Mouse (Mus musculus) MEL (cell line): ENCODE data around the gene Ccr6. TPM values are rescaled to one million over a fixed set of nuclear protein-coding genes. Genes with fewer than 3 reads are reported as not detected.

ENCODE experiments used
- DNase-seq: peaks from one replicate; pipeline ENCODE4 v3.0.0; 2011; ENCODE audit warnings: low read depth, low spot score
- H3K27ac ChIP-seq: 2 replicates; pipeline ENCODE4 v1.5.1; 2012; ENCODE audit warnings: low read depth, mild to moderate bottlenecking, control low read depth, low read length, moderate library complexity; ENCODE audit not compliant: control insufficient read depth
- H3K27me3 ChIP-seq, 2 experiments: fragments of 150-350 bp in 1 of 2; sonication (generic) in 1 of 2; 2 replicates each; pipeline ENCODE4 v1.6.1; 2012; ENCODE audit warnings: low read length in 2 of 2, mild to moderate bottlenecking in 2 of 2, improper control_type of control experiment in 1 of 2, moderate library complexity in 1 of 2; ENCODE audit not compliant: insufficient read depth in 2 of 2, control insufficient read depth in 1 of 2
- H3K36me3 ChIP-seq, 2 experiments: 2 replicates each; pipeline ENCODE4 v1.6.1; 2012 to 2014; ENCODE audit warnings: low read length in 2 of 2, improper control_type of control experiment in 1 of 2, inconsistent platforms in 1 of 2, mild to moderate bottlenecking in 1 of 2; ENCODE audit not compliant: insufficient read depth in 2 of 2, control insufficient read depth in 1 of 2
- H3K4me1 ChIP-seq, 2 experiments: fragments of 150-350 bp in 1 of 2; sonication (generic) in 1 of 2; 2 replicates each; pipeline ENCODE4 v1.6.1; 2012; ENCODE audit warnings: low read length in 2 of 2, improper control_type of control experiment in 1 of 2, mild to moderate bottlenecking in 1 of 2; ENCODE audit not compliant: insufficient read depth in 2 of 2, control insufficient read depth in 1 of 2
- H3K4me3 ChIP-seq, 2 experiments: fragments of 150-350 bp in 1 of 2; sonication (generic) in 1 of 2; 2 replicates each; pipeline ENCODE4 v1.5.1; 2012; ENCODE audit warnings: low read depth in 2 of 2, low read length in 2 of 2, mild to moderate bottlenecking in 2 of 2, moderate library complexity in 2 of 2, control low read depth in 1 of 2, improper control_type of control experiment in 1 of 2; ENCODE audit not compliant: control insufficient read depth in 1 of 2, insufficient read depth in 1 of 2
- H3K79me2 ChIP-seq: 2 replicates; pipeline ENCODE4 v1.6.1; 2012; ENCODE audit warnings: mild to moderate bottlenecking, low read length, moderate library complexity; ENCODE audit not compliant: control insufficient read depth, poor library complexity, insufficient read depth
- H3K9ac ChIP-seq: 2 replicates; pipeline ENCODE4 v1.6.1; 2012; ENCODE audit warnings: low read depth, mild to moderate bottlenecking, control low read depth, low read length, moderate library complexity; ENCODE audit not compliant: control insufficient read depth, poor library complexity, severe bottlenecking
- H3K9me3 ChIP-seq: fragments of 150-350 bp; sonication (generic); replicated peaks from 2 replicates; pipeline ENCODE4 v1.6.1; 2012; ENCODE audit warnings: mild to moderate bottlenecking, low read length, improper control_type of control experiment, moderate library complexity; ENCODE audit not compliant: insufficient read depth
- BHLHE40 ChIP-seq: IDR thresholded peaks from 2 replicates; pipeline ENCODE4 v1.6.1; 2012; ENCODE audit warnings: low read depth, mild to moderate bottlenecking, inconsistent platforms, low read length, improper control_type of control experiment, borderline replicate concordance
- E2F4 ChIP-seq: IDR thresholded peaks from 2 replicates; pipeline ENCODE4 v1.6.1; 2011; ENCODE audit warnings: low read depth, low read length, improper control_type of control experiment, borderline replicate concordance
- MAFK ChIP-seq: IDR thresholded peaks from 2 replicates; pipeline ENCODE4 v1.6.1; 2011; ENCODE audit warnings: low read depth, mild to moderate bottlenecking, low read length, improper control_type of control experiment, borderline replicate concordance
- MAX ChIP-seq: IDR thresholded peaks from 2 replicates; pipeline ENCODE4 v1.6.1; 2011; ENCODE audit warnings: low read length, improper control_type of control experiment
- MYB ChIP-seq: IDR thresholded peaks from 2 replicates; pipeline ENCODE4 v1.6.1; 2011; ENCODE audit warnings: mild to moderate bottlenecking, low read depth, low read length, improper control_type of control experiment
- MYC ChIP-seq: IDR thresholded peaks from 2 replicates; pipeline ENCODE4 v1.6.1; 2011; ENCODE audit warnings: low read depth, mild to moderate bottlenecking, low read length, improper control_type of control experiment, moderate library complexity
- NRF1 ChIP-seq: IDR thresholded peaks from 2 replicates; pipeline ENCODE4 v1.6.1; 2014; ENCODE audit warnings: low read depth, mild to moderate bottlenecking, inconsistent platforms, low read length, improper control_type of control experiment, moderate library complexity; ENCODE audit not compliant: poor library complexity, insufficient read depth, severe bottlenecking
- SMC3 ChIP-seq: IDR thresholded peaks from 2 replicates; pipeline ENCODE4 v1.6.1; 2011; ENCODE audit warnings: low read depth, low read length, improper control_type of control experiment
- USF1 ChIP-seq: IDR thresholded peaks from 2 replicates; pipeline ENCODE4 v1.6.1; 2014; ENCODE audit warnings: low read depth, mild to moderate bottlenecking, inconsistent platforms, low read length, improper control_type of control experiment, moderate library complexity
- USF2 ChIP-seq, 2 experiments: IDR thresholded peaks; 2 replicates each; pipeline ENCODE4 v1.6.1; 2011 to 2012; ENCODE audit warnings: improper control_type of control experiment in 2 of 2, low read length in 2 of 2, borderline replicate concordance in 1 of 2, inconsistent platforms in 1 of 2, low read depth in 1 of 2, mild to moderate bottlenecking in 1 of 2; ENCODE audit not compliant: insufficient read depth in 1 of 2
- ZC3H11A ChIP-seq: IDR thresholded peaks from 2 replicates; pipeline ENCODE4 v1.6.1; 2012; ENCODE audit warnings: low read depth, mild to moderate bottlenecking, inconsistent platforms, low read length, improper control_type of control experiment
- ZKSCAN1 ChIP-seq: IDR thresholded peaks from 2 replicates; pipeline ENCODE4 v1.6.1; 2012; ENCODE audit warnings: low read depth, mild to moderate bottlenecking, inconsistent platforms, low read length, improper control_type of control experiment, moderate library complexity
- ZNF384 ChIP-seq: IDR thresholded peaks from 2 replicates; pipeline ENCODE4 v1.6.1; 2012; ENCODE audit warnings: low read depth, mild to moderate bottlenecking, inconsistent platforms, low read length, improper control_type of control experiment
- polyA plus RNA-seq, 2 experiments: library from polyadenylated mRNA; stranded (reverse) in 1 of 2; unstranded in 1 of 2; fragments of >175 nt in 1 of 2; fragments of >200 nt in 1 of 2; gene quantifications; 2 replicates each; pipeline versions ENCODE4 v1.2.1 to v1.2.4; 2012; ENCODE audit warnings: low replicate concordance in 2 of 2, low read depth in 1 of 2; ENCODE audit not compliant: insufficient read length in 2 of 2, insufficient read depth in 1 of 2, missing spikeins in 1 of 2
- total RNA-seq: library from RNA; depleted of rRNA; stranded (reverse); fragments of 300-350 nt; gene quantifications from 2 replicates; pipeline ENCODE4 v1.2.3, GENCODE M21; 2012

Gene Ccr6
- total and polyA plus RNA-seq, 3 experiments = not detected

DNA sequence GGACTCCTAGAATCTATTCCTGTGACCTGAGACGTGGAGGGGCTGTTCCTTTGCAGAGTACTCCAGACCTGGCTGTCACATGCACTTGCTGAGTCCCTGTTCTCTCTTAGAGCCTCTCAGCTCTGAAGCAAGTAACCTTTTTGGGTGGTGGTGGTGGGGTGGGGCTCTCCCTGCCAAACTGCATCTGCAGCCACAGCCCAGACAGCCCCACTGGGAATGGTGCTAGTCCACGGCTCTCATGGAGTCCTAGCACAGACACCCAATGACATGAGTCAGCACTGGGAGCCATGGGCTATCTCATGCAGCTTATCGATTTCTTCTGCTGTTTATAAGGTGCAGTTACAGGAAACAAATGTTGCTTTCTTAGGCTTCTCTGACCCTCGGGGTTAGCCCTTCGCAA lies 61.9 kb downstream of the Ccr6 start:
- no peak overlapping the region for H3K9ac ChIP-seq
- DNase-seq = no peak
- no peaks in the 10 kb centered on the region for H3K4me1 ChIP-seq
- H3K4me3 ChIP-seq = no peak overlapping the region
- H3K79me2 ChIP-seq = no peaks in the 10 kb centered on the region
- H3K27me3 ChIP-seq = no peaks in the 10 kb centered on the region
- no peak for TF ChIP-seq MYC
- TF ChIP-seq BHLHE40 = no peak
- no peak for TF ChIP-seq ZNF384
- TF ChIP-seq ZC3H11A = no peak
- no peak for TF ChIP-seq USF2 (IDR thresholded peaks at IDR 0.05; ENCODE audit: borderline replicate concordance in 1 of 2, insufficient read depth in 1 of 2, low read depth in 1 of 2, low read length in 2 of 2)
- no peak for TF ChIP-seq NRF1
- TF ChIP-seq, all 39 proteins: peak for 0
- no peak overlapping the region for H3K27ac ChIP-seq
- no peaks in the 10 kb centered on the region for H3K9me3 ChIP-seq
- no peaks in the 10 kb centered on the region; a peak in 1 of 4 replicates for H3K36me3 ChIP-seq

DNA sequence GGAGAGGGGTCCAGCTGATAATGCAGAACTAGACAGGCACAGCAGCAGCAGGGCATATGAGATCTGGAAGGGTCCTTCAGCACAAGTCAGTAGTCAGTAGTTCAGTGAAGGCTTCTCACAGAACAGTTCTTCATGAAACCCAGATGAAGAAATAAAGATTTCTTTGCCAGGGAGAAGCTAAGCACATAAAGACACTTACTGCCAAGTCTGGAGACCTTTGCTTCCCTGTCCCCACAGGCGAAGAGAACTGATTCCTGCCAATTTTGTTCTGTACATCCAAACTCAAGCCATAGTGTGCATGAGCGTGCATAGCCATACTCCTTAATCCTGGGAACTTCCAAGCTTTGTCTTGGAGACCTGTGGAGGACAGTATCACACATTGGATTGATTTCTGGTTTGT lies 62.4 kb downstream of the Ccr6 start:
- H3K4me3 ChIP-seq = no peak overlapping the region
- no peaks in the 10 kb centered on the region for H3K9me3 ChIP-seq
- H3K36me3 ChIP-seq = no peaks in the 10 kb centered on the region
- H3K9ac ChIP-seq = no peak overlapping the region
- DNase-seq = no peak
- no peaks in the 10 kb centered on the region for H3K27me3 ChIP-seq
- no peak overlapping the region for H3K27ac ChIP-seq
- no peaks in the 10 kb centered on the region for H3K79me2 ChIP-seq
- no peaks in the 10 kb centered on the region for H3K4me1 ChIP-seq
- TF ChIP-seq USF1 (no peak), E2F4 (no peak), SMC3 (no peak), MAFK (no peak), MAX (no peak)
- TF ChIP-seq, all 39 proteins: peak for 0

DNA sequence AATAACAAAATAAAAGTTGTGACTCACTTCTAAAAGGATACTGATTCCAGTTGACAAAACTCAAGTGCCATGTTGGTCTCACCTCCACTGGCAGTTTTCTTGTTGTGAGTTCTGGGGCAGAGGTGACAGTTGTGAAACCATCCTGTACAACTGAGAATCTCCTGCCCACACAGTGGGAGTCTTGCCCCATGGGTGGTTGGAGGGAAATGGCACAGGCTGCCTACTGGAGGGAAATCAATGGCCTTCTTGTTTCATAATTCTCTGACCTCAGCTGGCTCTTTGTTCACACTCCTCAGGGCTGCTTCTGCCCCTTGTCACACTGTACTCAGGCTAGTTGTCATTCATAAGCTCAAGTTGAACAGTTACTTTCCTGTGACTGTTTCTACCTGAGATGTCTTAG lies 63.7 kb downstream of the Ccr6 start:
- Histone ChIP-seq H3K4me3 (no peak overlapping the region), H3K27ac (no peak overlapping the region), H3K9me3 (no peaks in the 10 kb centered on the region), H3K36me3 (no peaks in the 10 kb centered on the region), H3K27me3 (no peaks in the 10 kb centered on the region), H3K79me2 (no peaks in the 10 kb centered on the region), H3K9ac (no peak overlapping the region), H3K4me1 (no peaks in the 10 kb centered on the region)
- TF ChIP-seq MYB (no peak), ZKSCAN1 (no peak)
- no peak for DNase-seq
